Mouse (Mus musculus): ENCODE results near the gene Fbxw10. TPM values are rescaled to one million over a fixed set of nuclear protein-coding genes. Genes with fewer than 3 reads are reported as not detected.

The Fbxw10 gene
- polyA plus RNA-seq (2012; rRNA removed): 0.02 and 0.07 TPM in 2 replicates

GRCm38 (mm10) chr11:62846961-62847654 is at the start of gene Fbxw10:
Fbxw10 (plus strand) TSS chr11:62847069.

DNA sequence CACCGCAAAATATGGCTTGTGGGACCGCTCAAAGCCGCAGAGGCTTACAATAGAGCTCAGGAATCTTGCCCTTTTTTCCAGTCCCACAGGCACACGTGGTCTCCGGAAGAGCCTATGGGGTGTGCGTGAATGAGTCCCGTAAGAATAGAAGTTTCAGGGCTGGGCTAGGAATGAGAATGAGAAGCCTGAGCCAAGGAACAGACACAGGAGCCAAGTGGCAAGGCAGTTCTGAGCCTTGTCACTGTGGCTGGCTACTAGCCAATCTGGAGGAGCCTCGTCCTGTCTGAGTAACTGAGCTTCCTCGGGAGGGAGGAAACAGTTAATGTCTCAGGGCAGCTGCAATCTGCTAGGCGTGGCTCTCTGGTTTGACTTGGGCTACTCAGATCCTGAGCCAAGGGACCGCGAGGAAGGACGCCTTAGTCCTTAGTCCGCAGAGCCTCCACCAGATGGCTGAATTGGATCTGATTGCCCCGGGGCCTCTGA is 26.8 kb upstream of the Fbxw10 start, which contains the start of gene Trim16:
Trim16 (plus strand) TSS at position 173 of the 483 bp plus-strand sequence.

GRCm38 (mm10) chr11:62879220-62880048 is 32.6 kb downstream of the Fbxw10 start, which contains the start of gene Tvp23b:
Tvp23b (plus strand) TSS chr11:62879455.

Other genes starting within 250 kb of the Fbxw10 start
- 0.98 and 1.1 TPM in 2 replicates for gene Lrrc75a, start 198.5 kb upstream of the Fbxw10 start, polyA plus RNA-seq (2012; rRNA removed)
- 7.4 and 9.2 TPM in 2 replicates for gene Mmgt2, start 198.4 kb upstream of the Fbxw10 start, polyA plus RNA-seq (2012; rRNA removed)
- gene Zfp287, start 115.2 kb upstream of the Fbxw10 start, polyA plus RNA-seq (2012; rRNA removed): 0.18 and 0.28 TPM in 2 replicates
- not detected in 2 replicates for gene Gm10428, start 94.0 kb upstream of the Fbxw10 start, polyA plus RNA-seq (2012; rRNA removed)
- gene Zfp286, start 57.6 kb upstream of the Fbxw10 start, polyA plus RNA-seq (2012; rRNA removed): 0.53 and 0.62 TPM in 2 replicates
- 0.44 and 0.45 TPM in 2 replicates for gene Trim16, start 26.8 kb upstream of the Fbxw10 start, polyA plus RNA-seq (2012; rRNA removed)
- gene Tvp23b, start 32.4 kb downstream of the Fbxw10 start, polyA plus RNA-seq (2012; rRNA removed): 12.8 and 15.0 TPM in 2 replicates
- not detected in 2 replicates for gene Cdrt4, start 104.1 kb downstream of the Fbxw10 start, polyA plus RNA-seq (2012; rRNA removed)
- gene Tekt3, start 214.6 kb downstream of the Fbxw10 start, polyA plus RNA-seq (2012; rRNA removed): not detected in 2 replicates

All from liver, embryonic 14 days (tissue).